Mouse (Mus musculus) CD4-positive, CD25-positive, alpha-beta regulatory T cell, adult 2 months (primary cell): ENCODE measurements at regions not wholly inside any gene's neighbourhood (a gene's known extent, or its start where the extent isn't known, plus 50 kb on each side); places are given as distances from the start of the nearest gene placed in this dataset.

Experiments
- DNase-seq: peaks from one replicate; pipeline ENCODE4 v3.0.0-alpha.2; 2012; ENCODE audit warnings: low read depth, low spot score

DNA sequence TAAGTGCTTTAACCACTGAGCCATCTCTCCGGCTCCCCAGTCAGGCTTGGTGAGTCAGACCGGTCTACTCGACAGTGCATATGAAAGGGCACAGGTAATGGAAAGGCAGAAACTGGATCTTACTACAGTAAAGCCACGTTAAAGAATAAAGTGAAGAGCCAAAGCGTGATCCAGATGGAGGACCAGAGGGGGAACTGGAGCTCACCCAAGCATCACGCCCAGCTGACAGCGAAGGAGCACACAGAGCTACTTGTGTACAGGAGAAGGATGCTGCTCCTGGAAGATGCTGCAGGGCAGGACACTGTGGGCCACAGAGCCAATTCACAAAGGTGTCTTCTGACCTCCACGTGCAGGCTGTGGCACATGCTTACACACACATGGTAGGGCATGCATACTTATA is 96.7 kb upstream of the Ppp1r26 start:
- DNase-seq, result no peak

- no peak for DNase-seq
Observed at GRCm38 (mm10) chr2:28351445-28351844, 95.2 kb upstream of the Ppp1r26 start.

GRCm38 (mm10) chr2:28352903-28353302 is 93.7 kb upstream of the Ppp1r26 start:
- DNase-seq, result no peak

GRCm38 (mm10) chr2:28362199-28362598 is 84.4 kb upstream of the Ppp1r26 start:
- DNase-seq, result no peak

GRCm38 (mm10) chr2:28364623-28365022 is 82.0 kb upstream of the Ppp1r26 start:
- no peak for DNase-seq

DNA sequence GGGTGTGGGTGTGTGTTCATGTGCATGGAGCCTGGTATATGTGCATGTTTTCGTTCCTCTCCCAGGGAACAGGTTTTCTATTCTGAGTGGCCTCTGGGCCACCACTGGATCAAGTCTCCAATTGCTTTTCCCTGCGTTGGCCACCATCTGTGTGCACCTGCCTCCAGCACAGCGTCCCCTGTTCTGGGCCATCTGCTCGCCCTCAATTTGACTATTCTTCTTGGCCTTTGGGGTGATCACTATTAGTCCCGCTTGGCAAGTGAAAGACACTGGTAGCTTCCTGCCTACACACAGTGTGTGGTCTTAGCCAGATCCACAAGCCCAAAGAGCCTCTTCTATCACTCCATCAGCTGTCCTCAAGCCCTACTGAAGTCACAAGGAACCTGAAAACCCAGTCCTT is 80.8 kb upstream of the Ppp1r26 start:
- DNase-seq, result no peak

DNA sequence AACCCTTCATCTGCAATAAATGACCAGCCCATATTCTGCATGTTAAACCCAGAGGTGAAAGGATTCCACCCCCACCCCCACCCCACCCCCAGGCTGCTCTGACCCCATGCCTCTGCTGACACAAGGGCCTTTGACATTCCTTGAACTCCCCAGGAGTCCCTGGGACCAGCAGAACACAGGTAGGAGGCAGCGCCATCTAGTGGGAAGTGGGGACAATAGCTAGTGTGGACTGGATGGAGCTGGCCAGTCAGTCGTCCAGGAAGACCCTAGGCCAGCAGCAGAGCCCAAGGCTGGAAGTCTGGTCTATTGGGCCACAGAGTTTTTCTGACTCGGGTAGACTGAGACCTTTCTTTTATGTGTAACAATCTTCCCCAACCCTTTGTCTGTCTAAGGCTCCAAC is 71.8 kb upstream of the Ppp1r26 start:
- DNase-seq, result peak; percentile 40

DNA sequence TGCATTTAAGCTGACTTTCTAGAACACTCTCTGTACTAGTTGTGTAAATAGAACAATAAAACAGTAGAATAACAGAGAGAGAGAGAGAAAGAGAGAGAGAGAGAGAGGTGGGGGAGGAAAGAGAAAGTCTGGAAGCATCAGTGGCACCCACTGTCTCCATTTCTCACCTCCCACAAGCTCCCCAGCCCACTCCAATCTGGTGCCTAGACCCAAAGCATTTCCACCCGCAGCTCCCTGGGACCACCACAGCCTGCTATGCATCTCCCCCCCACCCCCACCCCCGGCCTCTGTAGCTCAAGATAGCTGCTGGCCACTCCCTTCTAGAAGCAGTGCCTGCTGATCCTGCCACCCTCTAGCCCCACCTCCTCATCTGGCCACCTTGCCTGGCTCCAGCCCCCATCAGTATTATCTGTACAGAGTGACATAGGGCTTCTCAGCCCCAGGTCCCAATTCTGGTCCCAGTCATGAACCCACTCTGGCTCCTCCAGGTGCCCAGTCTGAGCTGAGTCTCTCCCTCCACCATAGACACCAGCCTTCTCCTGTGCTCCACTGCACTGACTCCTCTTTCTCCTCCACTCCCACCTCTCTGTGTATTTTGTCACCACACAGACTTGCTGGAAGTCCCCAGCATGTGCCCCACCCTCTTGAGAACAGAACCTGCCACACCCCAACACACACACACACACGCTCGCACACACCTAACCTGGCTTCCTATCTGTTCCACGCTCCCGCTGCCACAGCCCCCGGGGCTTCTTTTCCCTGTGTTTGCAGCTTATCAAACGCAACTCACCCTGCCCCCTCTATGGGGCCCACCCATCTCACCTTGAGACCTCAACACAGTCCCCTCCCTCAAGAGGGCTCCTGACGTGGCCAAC is 68.4 kb upstream of the Ppp1r26 start:
- no peak for DNase-seq

GRCm38 (mm10) chr2:28382051-28382802 is 64.4 kb upstream of the Ppp1r26 start:
- no peak for DNase-seq

- no peak for DNase-seq
Observed at GRCm38 (mm10) chr2:28384875-28385274, 61.7 kb upstream of the Ppp1r26 start.

DNA sequence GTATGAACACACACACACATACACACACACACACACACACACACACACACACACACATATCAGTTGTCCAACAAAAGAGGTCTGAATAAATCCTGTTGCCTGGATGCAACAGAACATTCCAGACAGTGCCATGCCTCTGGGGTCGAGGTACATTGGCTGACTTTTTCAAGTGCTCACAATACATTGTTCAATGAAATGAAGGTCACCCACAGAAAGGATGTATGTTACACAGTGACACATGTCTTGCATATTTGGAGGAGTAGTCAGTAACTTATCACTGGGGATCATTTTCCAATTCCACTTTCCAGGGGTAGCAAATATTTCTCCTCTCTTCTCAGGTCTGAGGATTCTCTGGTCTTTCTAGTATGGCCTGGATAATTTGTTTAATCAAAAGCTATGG is 59.8 kb upstream of the Ppp1r26 start:
- no peak for DNase-seq

GRCm38 (mm10) chr2:28387422-28387836 is 59.2 kb upstream of the Ppp1r26 start:
- no peak for DNase-seq

- DNase-seq, result no peak
Observed at GRCm38 (mm10) chr2:28387926-28388325, 58.7 kb upstream of the Ppp1r26 start.

- DNase-seq, result no peak
Observed at GRCm38 (mm10) chr2:28389703-28390102, 56.9 kb upstream of the Ppp1r26 start.

GRCm38 (mm10) chr2:28395391-28395790 is 51.2 kb upstream of the Ppp1r26 start:
- no peak for DNase-seq
